Mouse (Mus musculus) liver, embryonic 12.5 days (tissue): ENCODE measurements at regions not wholly inside any gene's neighbourhood (a gene's known extent, or its start where the extent isn't known, plus 50 kb on each side); places are given as distances from the start of the nearest gene placed in this dataset.

Experiments used
- ATAC-seq: fragments of 200-750 bp; cut with Nextera tagmentation; 2 replicates; pipeline ENCODE4 v1.8.0; 2017; ENCODE audit warnings: moderate number of reproducible peaks, mild to moderate bottlenecking, moderate library complexity
- H3K27ac ChIP-seq: fragments of 300-500 bp; sonication (generic); 2 replicates; pipeline ENCODE4 v1.5.1; 2016; ENCODE audit warnings: mild to moderate bottlenecking
- H3K27me3 ChIP-seq: fragments of 300-500 bp; sonication (generic); replicated peaks from 2 replicates; pipeline ENCODE4 v1.6.1; 2016; ENCODE audit warnings: mild to moderate bottlenecking, moderate library complexity
- H3K36me3 ChIP-seq: fragments of 300-500 bp; sonication (generic); 2 replicates; pipeline ENCODE4 v1.6.1; 2016; ENCODE audit warnings: mild to moderate bottlenecking, moderate library complexity
- H3K4me1 ChIP-seq: fragments of 300-500 bp; sonication (generic); 2 replicates; pipeline ENCODE4 v1.6.1; 2016
- H3K4me2 ChIP-seq: fragments of 300-500 bp; sonication (generic); 2 replicates; pipeline ENCODE4 v1.6.1; 2016; ENCODE audit warnings: mild to moderate bottlenecking, moderate library complexity
- H3K4me3 ChIP-seq: fragments of 300-500 bp; sonication (generic); 2 replicates; pipeline ENCODE4 v1.5.1; 2016; ENCODE audit warnings: mild to moderate bottlenecking, moderate library complexity
- H3K9ac ChIP-seq: fragments of 300-500 bp; sonication (generic); 2 replicates; pipeline ENCODE4 v1.6.1; 2016; ENCODE audit warnings: mild to moderate bottlenecking, moderate library complexity
- H3K9me3 ChIP-seq: fragments of 300-500 bp; sonication (generic); replicated peaks from 2 replicates; pipeline ENCODE4 v1.6.1; 2016; ENCODE audit warnings: mild to moderate bottlenecking, moderate library complexity
- WGBS: fragments of 180-500 bp; shearing (Covaris S2); methylation state at CpG from one replicate; pipeline ENCODE4 v1.1.7; 2016; ENCODE audit not compliant: insufficient replicate concordance; 5-methylcytosine and 5-hydroxymethylcytosine counted together

DNA sequence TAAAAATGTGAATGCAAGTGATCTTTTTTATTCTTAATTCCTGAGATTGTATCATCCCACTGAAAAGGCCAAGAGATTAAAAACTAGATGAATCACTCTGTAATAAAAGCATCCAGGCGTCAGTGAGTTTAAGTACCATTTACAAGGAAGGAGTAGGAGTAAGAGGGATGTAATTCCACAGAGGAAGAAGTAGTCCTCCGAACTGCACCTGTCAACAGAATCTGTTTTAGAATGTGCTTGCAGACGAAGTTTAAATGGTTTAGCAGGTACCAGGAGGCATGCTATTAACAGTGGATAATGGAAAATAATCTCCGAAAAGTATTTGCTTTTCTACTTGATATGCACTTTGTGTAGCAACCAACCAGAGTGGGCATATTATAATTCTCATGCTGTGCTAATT is 423.3 kb downstream of the Fam198b start:
- ATAC-seq, result no peak
- H3K9me3 ChIP-seq, result no peaks in the 10 kb centered on the region
- H3K36me3 ChIP-seq, result no peaks in the 10 kb centered on the region
- H3K4me1 ChIP-seq, result no peaks in the 10 kb centered on the region
- H3K4me2 ChIP-seq, result no peak overlapping the region
- H3K4me3 ChIP-seq, result no peak overlapping the region
- no peak overlapping the region for H3K9ac ChIP-seq
- WGBS, result 50% methylated on average over 4 of the region's 4 CpGs
- H3K27me3 ChIP-seq, result no peaks in the 10 kb centered on the region
- H3K27ac ChIP-seq, result no peak overlapping the region

DNA sequence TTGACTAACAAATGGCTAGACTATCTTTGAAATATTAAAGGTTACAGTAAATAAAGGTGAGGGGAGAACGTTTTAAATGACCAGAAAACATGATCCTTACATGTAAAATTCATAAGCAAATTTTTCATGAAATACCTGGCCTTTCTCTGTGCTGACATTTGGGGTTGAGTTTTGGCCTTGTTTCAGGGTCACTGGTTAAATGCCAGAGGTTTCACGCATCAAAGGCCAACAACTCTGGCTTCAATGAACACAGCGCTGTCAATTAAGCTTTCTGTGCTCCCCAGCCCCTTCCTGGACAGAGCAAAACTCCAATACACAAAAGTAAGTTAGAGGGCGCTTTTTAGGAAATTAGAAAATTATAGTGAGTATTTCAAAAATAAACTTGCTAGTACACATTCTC is 425.6 kb downstream of the Fam198b start:
- H3K36me3 ChIP-seq, result no peaks in the 10 kb centered on the region
- H3K27ac ChIP-seq, result no peak overlapping the region
- no peak for ATAC-seq
- H3K4me2 ChIP-seq, result no peak overlapping the region
- H3K4me1 ChIP-seq, result no peaks in the 10 kb centered on the region
- no peak overlapping the region for H3K9ac ChIP-seq
- 52% methylated on average over 4 of the region's 4 CpGs for WGBS
- H3K9me3 ChIP-seq, result no peaks in the 10 kb centered on the region
- H3K27me3 ChIP-seq, result no peaks in the 10 kb centered on the region
- no peak overlapping the region for H3K4me3 ChIP-seq

DNA sequence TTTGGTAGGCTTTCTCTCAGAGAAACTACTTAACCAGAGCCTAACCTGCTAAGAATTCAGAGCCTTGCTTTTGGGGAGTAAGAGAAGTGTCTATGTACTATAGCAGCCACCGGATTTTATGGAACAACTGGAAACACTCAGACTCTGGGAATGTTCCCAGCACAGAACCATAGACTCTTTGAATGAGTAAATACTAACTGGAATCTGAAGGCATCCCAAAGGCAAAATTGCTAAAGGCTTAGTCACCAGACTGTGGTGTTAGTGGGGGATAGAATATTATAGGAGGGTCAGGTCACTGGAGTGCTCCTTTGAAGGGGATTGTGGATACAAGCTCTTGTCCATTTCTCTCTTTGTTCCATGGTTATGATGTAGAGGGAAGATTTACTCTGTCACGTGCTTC is 427.4 kb downstream of the Fam198b start:
- H3K4me3 ChIP-seq, result no peak overlapping the region
- no peaks in the 10 kb centered on the region for H3K27me3 ChIP-seq
- H3K4me1 ChIP-seq, result no peaks in the 10 kb centered on the region
- no peak for ATAC-seq
- H3K9ac ChIP-seq, result no peak overlapping the region
- no peak overlapping the region for H3K27ac ChIP-seq
- H3K9me3 ChIP-seq, result no peaks in the 10 kb centered on the region
- no peak overlapping the region for H3K4me2 ChIP-seq
- 62% methylated on average over 2 of the region's 2 CpGs for WGBS
- no peaks in the 10 kb centered on the region for H3K36me3 ChIP-seq

DNA sequence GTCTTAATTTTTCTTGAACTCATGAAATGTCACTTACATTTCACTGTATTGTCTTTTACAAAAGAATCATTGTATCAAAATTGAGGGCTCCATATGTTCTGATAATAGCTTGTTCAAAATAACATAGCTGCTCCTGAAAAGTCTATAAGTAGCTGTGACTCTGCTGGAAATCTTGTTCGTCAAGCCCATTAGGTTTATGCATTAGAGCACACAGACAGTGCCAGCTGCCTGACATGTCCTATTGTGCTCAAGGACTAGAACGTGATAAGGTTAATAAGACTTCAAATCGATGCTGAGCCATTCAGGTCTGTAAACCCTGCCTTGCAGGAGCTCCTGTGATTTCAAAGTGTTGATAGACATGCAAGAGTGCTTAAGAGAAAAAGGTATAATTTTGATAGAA is 438.0 kb downstream of the Fam198b start:
- Histone ChIP-seq H3K4me2 (no peak overlapping the region), H3K27ac (no peak overlapping the region), H3K9me3 (no peaks in the 10 kb centered on the region), H3K4me3 (no peak overlapping the region), H3K36me3 (no peaks in the 10 kb centered on the region), H3K4me1 (no peaks in the 10 kb centered on the region), H3K9ac (no peak overlapping the region), H3K27me3 (no peaks in the 10 kb centered on the region)
- ATAC-seq, result no peak
- 61% methylated on average over 3 of the region's 3 CpGs for WGBS

DNA sequence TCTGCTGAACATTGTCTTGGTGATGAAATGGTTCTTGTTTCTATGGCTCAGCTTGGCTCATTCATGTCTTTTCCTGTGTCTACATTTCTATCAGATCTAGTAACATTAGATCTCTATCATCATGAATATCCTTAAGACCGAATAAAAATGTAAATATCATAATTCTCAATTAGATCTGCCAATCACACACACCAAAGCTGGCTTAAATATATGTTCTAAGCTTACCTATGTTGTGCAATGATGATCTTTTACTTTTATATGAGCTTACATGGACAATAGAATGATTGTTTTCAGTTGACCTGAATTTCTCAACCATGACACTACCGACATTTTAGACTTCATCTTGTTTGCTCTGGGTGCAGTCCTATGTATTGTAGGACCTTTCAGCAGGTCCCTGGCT is 440.4 kb downstream of the Fam198b start:
- Histone ChIP-seq H3K27ac (no peak overlapping the region), H3K4me3 (no peak overlapping the region), H3K4me2 (no peak overlapping the region), H3K9ac (no peak overlapping the region), H3K36me3 (no peaks in the 10 kb centered on the region), H3K9me3 (no peaks in the 10 kb centered on the region), H3K4me1 (no peaks in the 10 kb centered on the region), H3K27me3 (no peaks in the 10 kb centered on the region)
- ATAC-seq, result no peak
- 68% methylated on average over 2 of the region's 2 CpGs for WGBS

DNA sequence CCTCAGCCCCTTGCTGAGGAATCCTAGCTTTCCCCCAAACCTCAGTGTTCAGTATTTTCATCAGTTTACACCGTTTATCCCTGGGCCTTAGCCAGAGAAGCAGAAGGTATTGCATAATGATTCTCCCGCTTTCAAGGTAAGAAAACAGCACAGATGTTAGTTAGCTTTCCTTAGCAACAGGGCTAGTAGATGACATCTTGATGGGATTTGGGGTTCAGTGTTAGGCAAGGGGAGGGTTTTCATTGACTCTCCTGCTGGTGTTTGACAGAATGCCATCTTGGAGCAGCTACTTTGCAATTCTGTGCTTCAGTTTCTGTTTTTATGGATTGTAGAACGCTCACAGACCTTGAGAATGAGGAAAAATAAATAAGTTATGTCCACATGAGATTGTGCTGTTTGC is 447.4 kb downstream of the Fam198b start:
- WGBS, result 56% methylated on average over 3 of the region's 3 CpGs
- H3K4me2 ChIP-seq, result no peak overlapping the region
- no peaks in the 10 kb centered on the region for H3K4me1 ChIP-seq
- no peak for ATAC-seq
- no peak overlapping the region for H3K27ac ChIP-seq
- no peak overlapping the region for H3K4me3 ChIP-seq
- H3K9me3 ChIP-seq, result no peaks in the 10 kb centered on the region
- H3K27me3 ChIP-seq, result no peaks in the 10 kb centered on the region
- H3K36me3 ChIP-seq, result no peaks in the 10 kb centered on the region
- no peak overlapping the region for H3K9ac ChIP-seq

DNA sequence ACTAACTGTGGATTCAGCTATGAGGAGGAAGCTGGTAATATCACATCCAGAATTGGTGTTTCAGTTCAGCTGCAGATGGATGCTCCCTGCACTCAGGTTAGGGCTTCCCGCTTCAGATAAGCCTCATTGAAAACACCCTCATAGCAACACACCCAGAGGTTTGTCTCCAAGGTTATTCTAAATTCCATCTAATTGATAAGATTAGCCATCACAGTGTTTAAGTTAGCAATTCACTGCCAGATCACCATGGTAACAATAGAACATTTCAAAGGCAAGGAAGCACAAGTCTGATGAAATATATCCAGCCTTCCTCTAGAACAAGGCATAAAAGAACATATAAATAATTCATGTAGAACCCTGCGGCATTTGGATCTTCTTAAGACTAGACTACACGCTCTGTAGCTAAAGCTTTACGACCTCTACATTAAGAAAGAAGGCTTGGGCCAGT is 450.1 kb downstream of the Fam198b start:
- Histone ChIP-seq H3K4me3 (no peak overlapping the region), H3K9me3 (no peaks in the 10 kb centered on the region), H3K27ac (no peak overlapping the region), H3K36me3 (no peaks in the 10 kb centered on the region), H3K27me3 (no peaks in the 10 kb centered on the region), H3K4me1 (no peaks in the 10 kb centered on the region), H3K9ac (no peak overlapping the region), H3K4me2 (no peak overlapping the region)
- ATAC-seq, result no peak
- 70% methylated on average over 4 of the region's 4 CpGs for WGBS

DNA sequence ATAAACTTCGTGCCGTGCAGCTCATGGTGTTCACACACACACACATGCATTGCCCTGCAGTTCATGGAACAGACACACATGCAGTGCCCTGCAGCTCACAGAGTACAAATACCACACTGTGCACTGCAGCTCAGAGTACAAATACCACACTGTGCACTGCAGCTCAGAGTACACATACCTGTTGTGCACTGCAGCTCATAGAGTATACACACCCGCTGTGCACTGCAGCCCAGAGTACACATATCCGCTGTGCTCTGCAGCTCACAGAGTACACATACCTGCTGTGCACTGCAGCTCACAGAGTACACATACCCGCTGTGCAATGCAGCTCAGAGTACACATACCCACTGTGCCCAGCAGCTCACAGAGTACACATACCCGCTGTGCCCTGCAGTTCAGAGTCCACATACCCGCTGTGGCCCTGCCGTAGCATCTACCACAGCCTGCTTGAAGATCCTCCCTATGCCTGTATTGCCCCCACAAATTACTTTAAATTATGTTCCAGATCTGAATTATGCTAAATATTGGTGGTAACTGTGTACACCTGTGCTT is 451.9 kb downstream of the Fam198b start:
- 72% methylated on average over 8 of the region's 8 CpGs for WGBS
- Histone ChIP-seq H3K4me3 (no peak overlapping the region), H3K27ac (no peak overlapping the region), H3K27me3 (no peaks in the 10 kb centered on the region), H3K9ac (no peak overlapping the region), H3K4me2 (no peak overlapping the region), H3K36me3 (no peaks in the 10 kb centered on the region), H3K9me3 (no peaks in the 10 kb centered on the region), H3K4me1 (no peaks in the 10 kb centered on the region)
- ATAC-seq, result peak; percentile 15; the same call in 1 of the 2 replicates

DNA sequence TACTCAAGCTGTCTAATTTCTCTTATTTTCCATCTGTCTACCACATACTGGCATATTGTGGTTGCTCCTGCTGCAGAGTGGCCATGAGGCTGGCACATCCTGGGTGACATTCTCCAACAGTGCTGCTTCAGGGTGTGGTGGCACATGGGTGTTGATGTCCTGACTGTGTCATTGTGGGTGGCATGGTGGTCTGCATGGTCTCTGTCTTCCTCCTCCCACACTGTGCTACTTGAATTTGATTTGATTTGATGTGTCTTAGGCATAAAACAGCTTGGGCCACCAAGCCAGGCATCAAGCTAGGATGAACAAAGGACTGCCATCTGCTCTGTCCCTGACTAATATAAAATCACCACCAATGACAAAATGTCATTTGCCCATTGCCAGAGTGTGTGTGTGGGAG is 434.7 kb downstream of the Gria2 start:
- no peaks in the 10 kb centered on the region for H3K4me1 ChIP-seq

DNA sequence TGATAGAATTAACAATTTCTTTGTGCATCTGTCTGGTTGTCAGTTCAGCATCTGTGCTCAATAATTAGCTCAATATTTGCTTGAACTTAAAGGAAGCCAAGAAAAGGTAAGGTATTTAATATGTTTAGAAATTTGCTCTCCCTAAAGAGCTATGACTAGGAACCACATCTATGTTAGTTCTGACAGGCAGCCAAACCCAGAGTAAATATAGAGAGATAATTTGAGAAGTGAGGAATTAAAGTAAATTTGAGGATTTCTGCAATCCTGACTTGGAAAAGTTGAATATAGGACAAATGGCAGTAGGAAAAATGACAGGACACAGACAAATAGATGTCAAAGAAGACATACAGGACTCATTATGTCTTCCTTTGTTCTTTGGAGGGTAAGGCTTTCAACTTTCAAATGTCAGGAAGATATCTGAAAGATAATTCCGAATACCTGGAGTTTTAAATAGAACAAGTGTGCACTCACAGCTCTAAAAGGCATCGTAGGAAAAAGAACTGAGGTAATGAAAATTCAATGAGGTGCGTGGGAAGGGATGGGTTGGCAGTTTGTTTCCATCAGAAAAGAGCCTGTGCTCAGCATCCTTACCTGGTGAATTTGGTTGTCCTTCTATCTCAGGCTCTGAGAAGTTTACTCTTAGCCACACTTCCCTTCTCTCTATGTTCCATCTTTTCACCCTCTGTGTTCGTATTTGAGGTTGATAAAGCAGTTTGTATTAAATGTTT is 433.3 kb downstream of the Gria2 start:
- 46% methylated on average over 4 of the region's 4 CpGs for WGBS
- no peaks in the 10 kb centered on the region for H3K4me1 ChIP-seq
- H3K9ac ChIP-seq, result no peak overlapping the region
- no peak overlapping the region for H3K27ac ChIP-seq
- H3K4me3 ChIP-seq, result no peak overlapping the region
- no peaks in the 10 kb centered on the region for H3K27me3 ChIP-seq
- H3K9me3 ChIP-seq, result no peaks in the 10 kb centered on the region
- no peak overlapping the region for H3K4me2 ChIP-seq
- H3K36me3 ChIP-seq, result no peaks in the 10 kb centered on the region
- ATAC-seq, result no peak

More for the DNA sequence above, 434.7 kb downstream of the Gria2 start:
- Histone ChIP-seq H3K9ac (no peak overlapping the region), H3K27ac (no peak overlapping the region), H3K27me3 (no peaks in the 10 kb centered on the region), H3K4me2 (no peak overlapping the region), H3K9me3 (no peaks in the 10 kb centered on the region), H3K36me3 (no peaks in the 10 kb centered on the region), H3K4me3 (no peak overlapping the region)
- ATAC-seq, result no peak

DNA sequence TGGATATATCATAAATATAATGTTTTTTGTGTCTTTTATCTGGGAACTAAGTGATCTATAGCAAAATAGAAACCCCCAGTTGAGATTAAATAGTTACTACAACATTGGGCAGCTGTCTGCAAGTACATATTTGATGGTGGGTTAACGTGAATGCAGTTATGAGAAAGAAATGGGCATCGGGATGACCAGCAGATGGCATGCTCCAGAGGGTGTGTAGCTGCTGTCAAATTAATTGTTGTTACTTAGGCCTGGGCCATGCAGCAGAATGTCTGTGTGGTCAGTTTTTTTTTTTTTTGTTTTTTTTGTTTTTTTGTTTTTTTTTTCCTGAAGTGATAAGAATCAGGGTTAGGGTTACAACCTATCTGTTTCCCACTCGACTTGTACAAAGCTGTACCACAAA is 430.2 kb downstream of the Gria2 start:
- Histone ChIP-seq H3K9ac (no peak overlapping the region), H3K4me2 (no peak overlapping the region), H3K36me3 (no peaks in the 10 kb centered on the region), H3K4me3 (no peak overlapping the region), H3K9me3 (no peaks in the 10 kb centered on the region), H3K27me3 (no peaks in the 10 kb centered on the region), H3K4me1 (no peaks in the 10 kb centered on the region), H3K27ac (no peak overlapping the region)
- ATAC-seq, result no peak
- WGBS, result 63% methylated on average over 3 of the region's 3 CpGs

DNA sequence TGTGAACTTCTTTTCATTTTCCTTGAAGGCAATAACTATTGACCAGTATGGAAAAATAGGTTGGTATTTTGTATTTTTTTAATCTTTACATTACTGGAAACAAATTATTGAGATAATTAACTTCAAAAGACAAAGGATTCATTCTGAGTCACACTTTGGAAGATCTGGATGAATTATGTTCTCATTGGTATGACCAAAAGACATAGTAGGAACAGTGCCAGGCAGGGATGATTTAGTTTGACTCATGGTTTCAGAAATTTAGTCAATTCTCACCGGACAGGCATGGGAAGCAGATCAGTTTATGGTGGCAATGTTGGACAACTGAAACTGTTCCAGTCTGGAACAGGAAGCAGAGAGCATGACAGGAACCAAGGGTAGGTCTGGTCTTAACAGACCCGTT is 416.6 kb downstream of the Gria2 start:
- Histone ChIP-seq H3K4me2 (no peak overlapping the region), H3K9me3 (no peaks in the 10 kb centered on the region), H3K27me3 (no peaks in the 10 kb centered on the region), H3K36me3 (no peaks in the 10 kb centered on the region), H3K4me1 (no peaks in the 10 kb centered on the region), H3K27ac (no peak overlapping the region), H3K9ac (no peak overlapping the region), H3K4me3 (no peak overlapping the region)
- WGBS, result 65% methylated on average over 2 of the region's 2 CpGs
- no peak for ATAC-seq

DNA sequence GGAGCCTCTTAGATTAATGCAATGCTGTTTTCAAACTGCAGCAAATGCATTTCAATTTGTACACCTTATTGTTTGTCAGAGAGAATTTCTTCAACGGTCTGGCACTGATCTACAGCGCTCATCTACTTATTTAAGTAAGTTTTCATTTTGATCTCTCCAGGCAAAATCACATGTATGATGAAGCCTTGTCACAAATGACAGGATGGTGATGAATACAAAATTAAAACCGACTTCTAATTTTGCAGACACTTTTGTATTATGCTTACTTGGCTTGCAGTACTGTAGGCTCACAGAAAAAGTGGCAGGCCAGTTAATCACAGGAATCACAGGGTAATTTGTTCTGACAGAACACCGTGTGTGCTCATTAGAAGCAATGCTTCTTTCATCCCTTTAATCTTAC is 406.4 kb downstream of the Gria2 start:
- H3K27me3 ChIP-seq, result no peaks in the 10 kb centered on the region
- no peak for ATAC-seq
- H3K9me3 ChIP-seq, result no peaks in the 10 kb centered on the region
- H3K27ac ChIP-seq, result no peak overlapping the region
- no peak overlapping the region for H3K4me2 ChIP-seq
- H3K4me3 ChIP-seq, result no peak overlapping the region
- no peaks in the 10 kb centered on the region for H3K4me1 ChIP-seq
- H3K36me3 ChIP-seq, result no peaks in the 10 kb centered on the region
- no peak overlapping the region for H3K9ac ChIP-seq
- WGBS, result 56% methylated on average over 4 of the region's 4 CpGs
